Mouse (Mus musculus): Measurements from ENCODE around the gene She. TPM values are rescaled to one million over a fixed set of nuclear protein-coding genes. Genes with fewer than 3 reads are reported as not detected.

She gene
- total RNA-seq, 2 experiments from 2014 or later = 2.8 to 3.1 TPM

GRCm38 (mm10) chr3:89801507-89801847 is 29.7 kb upstream of the She start:
- Histone ChIP-seq H3K27ac (no peak overlapping the region), H3K4me3 (no peak overlapping the region)
- no peak for DNase-seq (ENCODE audit: low spot score in 2 of 2)
- no peak for TF ChIP-seq CTCF (conservative IDR thresholded peaks at IDR 0.05)

- Histone ChIP-seq H3K27ac (no peak overlapping the region), H3K4me3 (peak overlapping the region; percentile 34)
- TF ChIP-seq CTCF (conservative IDR thresholded peaks at IDR 0.05) = no peak
- no peak for DNase-seq (ENCODE audit: low spot score in 2 of 2)
These were observed 28.3 kb upstream of the She start for GRCm38 (mm10) chr3:89802876-89803275.

GRCm38 (mm10) chr3:89805179-89805578 is 26.0 kb upstream of the She start:
- Histone ChIP-seq H3K4me3 (no peak overlapping the region), H3K27ac (no peak overlapping the region)
- no peak for DNase-seq (ENCODE audit: low spot score in 2 of 2)
- TF ChIP-seq CTCF (conservative IDR thresholded peaks at IDR 0.05) = no peak

- peak; percentile 51 for TF ChIP-seq CTCF (conservative IDR thresholded peaks at IDR 0.05)
- no peak for DNase-seq (ENCODE audit: low spot score in 2 of 2)
- Histone ChIP-seq H3K27ac (no peak overlapping the region), H3K4me3 (no peak overlapping the region)
These were observed 24.4 kb upstream of the She start for GRCm38 (mm10) chr3:89806751-89807150.

- TF ChIP-seq CTCF (conservative IDR thresholded peaks at IDR 0.05) = no peak
- no peak overlapping the region for H3K4me3 ChIP-seq
- H3K27ac ChIP-seq = no peak overlapping the region
- no peak for DNase-seq (ENCODE audit: low spot score in 2 of 2)
These were observed 24.0 kb upstream of the She start for GRCm38 (mm10) chr3:89807171-89807570.

- no peak for DNase-seq (ENCODE audit: low spot score in 2 of 2)
- no peak overlapping the region for H3K27ac ChIP-seq
- H3K4me3 ChIP-seq = no peak overlapping the region
- no peak for TF ChIP-seq CTCF (conservative IDR thresholded peaks at IDR 0.05)
These were observed 23.3 kb upstream of the She start for GRCm38 (mm10) chr3:89807881-89808280.

GRCm38 (mm10) chr3:89808638-89809037 is 22.5 kb upstream of the She start:
- no peak overlapping the region for H3K27ac ChIP-seq
- DNase-seq (ENCODE audit: low spot score in 2 of 2) = no peak
- no peak overlapping the region for H3K4me3 ChIP-seq
- TF ChIP-seq CTCF (conservative IDR thresholded peaks at IDR 0.05) = no peak

- no peak overlapping the region for H3K27ac ChIP-seq
- no peak overlapping the region for H3K4me3 ChIP-seq
- peak; percentile 70 for TF ChIP-seq CTCF (conservative IDR thresholded peaks at IDR 0.05)
- no peak for DNase-seq (ENCODE audit: low spot score in 2 of 2)
These were observed 20.3 kb upstream of the She start for GRCm38 (mm10) chr3:89810841-89811240.

GRCm38 (mm10) chr3:89812166-89812565 is 19.0 kb upstream of the She start:
- TF ChIP-seq CTCF (conservative IDR thresholded peaks at IDR 0.05) = no peak
- no peak overlapping the region for H3K27ac ChIP-seq
- no peak for DNase-seq (ENCODE audit: low spot score in 2 of 2)
- no peak overlapping the region for H3K4me3 ChIP-seq

- no peak overlapping the region for H3K27ac ChIP-seq
- DNase-seq (ENCODE audit: low spot score in 2 of 2) = no peak
- TF ChIP-seq CTCF (conservative IDR thresholded peaks at IDR 0.05) = no peak
- H3K4me3 ChIP-seq = no peak overlapping the region
These were observed 17.1 kb upstream of the She start for GRCm38 (mm10) chr3:89814051-89814450.

GRCm38 (mm10) chr3:89817056-89817455 is 14.1 kb upstream of the She start:
- peak; percentile 74 for TF ChIP-seq CTCF (conservative IDR thresholded peaks at IDR 0.05)
- Histone ChIP-seq H3K27ac (no peak overlapping the region), H3K4me3 (no peak overlapping the region)
- DNase-seq (ENCODE audit: low spot score in 2 of 2) = no peak

GRCm38 (mm10) chr3:89818605-89819004 is 12.6 kb upstream of the She start:
- no peak for TF ChIP-seq CTCF (conservative IDR thresholded peaks at IDR 0.05)
- no peak for DNase-seq (ENCODE audit: low spot score in 2 of 2)
- H3K27ac ChIP-seq = no peak overlapping the region
- no peak overlapping the region for H3K4me3 ChIP-seq

- TF ChIP-seq CTCF (conservative IDR thresholded peaks at IDR 0.05) = no peak
- Histone ChIP-seq H3K4me3 (no peak overlapping the region), H3K27ac (no peak overlapping the region)
- DNase-seq (ENCODE audit: low spot score in 2 of 2) = no peak
These were observed 11.3 kb upstream of the She start for GRCm38 (mm10) chr3:89819897-89820296.

GRCm38 (mm10) chr3:89820311-89821095 is 10.7 kb upstream of the She start:
- DNase-seq (ENCODE audit: low spot score in 2 of 2) = no peak
- TF ChIP-seq CTCF (conservative IDR thresholded peaks at IDR 0.05) = no peak
- Histone ChIP-seq H3K27ac (no peak overlapping the region), H3K4me3 (no peak overlapping the region)

All from layer of hippocampus, adult 2 months (tissue).